Mouse (Mus musculus) v-Abl transformed pro-B cells (cell line): ENCODE data around the gene Rfpl4.

Experiments used
- in situ Hi-C, 2 experiments: fragments of 400-800 bp; cut with MboI; formaldehyde crosslinking; loops; one replicate each; pipeline ENCODE4 v1.15.1; 2025; ENCODE audit not compliant: unreplicated experiment in 2 of 2

Rfpl4 gene

DNA sequence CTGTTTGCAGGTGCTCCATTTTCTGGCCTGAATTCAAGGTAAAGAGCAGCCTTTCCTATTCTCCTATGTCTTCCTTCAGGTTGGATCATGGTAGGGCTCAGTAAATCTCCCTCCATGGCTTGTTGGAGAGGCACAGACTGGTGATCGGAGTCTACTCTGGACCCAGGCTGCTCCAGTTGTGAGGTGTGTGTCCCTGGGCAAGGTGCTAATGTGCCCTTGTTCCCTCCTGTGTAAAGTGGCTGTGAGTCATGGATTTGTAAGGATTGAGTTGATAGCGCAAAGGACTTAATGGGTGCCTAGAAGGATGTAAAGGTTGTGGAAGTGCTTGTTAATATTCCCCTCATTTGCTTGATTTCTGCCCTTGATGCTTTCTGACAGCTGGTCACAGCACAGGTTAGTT, 34.8 kb downstream of the Rfpl4 start:
- in situ Hi-C loops, result loop anchor here in 1 of 2 experiments (10.0 kb wide), 1 partner anchor 1203 kb away; the partner anchor contains the start of gene Zfp667

DNA sequence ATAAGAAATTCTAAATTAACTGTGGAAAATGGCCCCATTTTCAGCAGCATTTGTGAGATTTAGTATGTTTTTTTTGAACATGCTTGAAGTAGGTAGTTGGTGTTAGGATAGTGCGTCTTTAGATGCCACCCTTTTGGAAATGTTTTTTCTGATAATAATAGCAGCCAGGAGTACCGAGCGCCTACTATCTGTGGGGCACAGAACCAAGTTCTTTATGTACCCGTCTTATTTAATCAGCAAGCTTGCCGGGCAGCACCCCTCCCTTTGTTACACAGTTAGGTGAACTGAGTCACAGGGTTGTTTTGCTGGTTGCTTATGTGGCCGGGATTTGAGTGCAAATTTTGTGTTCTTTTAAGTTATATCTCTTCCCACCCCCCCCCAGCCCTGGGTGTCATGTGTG, 35.5 kb downstream of the Rfpl4 start:
- in situ Hi-C loops, result loop anchor here in 1 of 2 experiments (10.0 kb wide), 1 partner anchor 1204 kb away; the partner anchor contains the start of gene Zfp667

GRCm38 (mm10) chr7:5080815-5081214, 35.9 kb downstream of the Rfpl4 start:
- in situ Hi-C loops, result loop anchor here in 1 of 2 experiments (10.0 kb wide), 1 partner anchor 1204 kb away; the partner anchor contains the start of gene Zfp667

GRCm38 (mm10) chr7:5080010-5080751, 36.6 kb downstream of the Rfpl4 start, which contains the start of gene Epn1:
TSS of gene Epn1 (plus strand) at chr7:5080235.
- in situ Hi-C loops, result loop anchor here in 1 of 2 experiments (10.0 kb wide), 1 partner anchor 1205 kb away; the partner anchor contains the start of gene Zfp667

DNA sequence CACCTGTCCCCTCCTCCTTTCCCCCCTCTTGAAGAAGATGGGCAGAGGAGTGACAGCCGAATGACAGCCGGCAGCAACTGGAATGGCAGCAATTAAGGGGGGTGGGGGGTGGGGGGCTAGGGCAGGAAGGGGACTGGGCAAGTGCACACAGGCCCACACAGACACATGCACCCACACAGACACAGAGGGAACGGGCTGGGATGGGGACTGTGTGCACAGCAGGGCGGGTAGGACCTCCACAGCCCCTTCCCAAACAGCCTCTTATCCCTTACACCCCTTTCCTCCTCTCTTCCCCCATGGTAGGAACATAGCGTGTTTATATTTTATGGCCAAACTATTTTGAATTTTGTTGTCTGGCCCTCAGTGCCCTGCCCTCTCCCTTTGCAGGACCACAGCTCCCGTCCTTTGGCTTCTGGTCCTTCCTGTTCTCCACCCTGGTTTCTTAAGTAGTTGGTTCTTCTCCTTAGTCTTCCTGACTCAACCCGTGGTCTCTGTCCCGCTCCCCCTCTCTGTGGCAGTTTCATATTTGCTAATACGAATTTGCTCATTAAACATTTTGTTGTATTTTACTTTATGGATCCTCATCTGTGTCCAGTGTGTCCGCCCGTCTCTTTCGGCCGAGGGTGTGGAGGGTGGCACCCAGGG, 37.3 kb downstream of the Rfpl4 start:
- in situ Hi-C loops, result loop anchor here in 1 of 2 experiments (10.0 kb wide), 1 partner anchor 1205 kb away; the partner anchor contains the start of gene Zfp667

GRCm38 (mm10) chr7:5076931-5077330, 39.8 kb downstream of the Rfpl4 start:
- in situ Hi-C loops, result no loop called here

- in situ Hi-C loops, result loop anchor here in 1 of 2 experiments (25.0 kb wide), 1 partner anchor 413 kb away; the partner anchor contains the start of gene Ppp6r1
Measured at GRCm38 (mm10) chr7:5074984-5075383, 41.8 kb downstream of the Rfpl4 start.

DNA sequence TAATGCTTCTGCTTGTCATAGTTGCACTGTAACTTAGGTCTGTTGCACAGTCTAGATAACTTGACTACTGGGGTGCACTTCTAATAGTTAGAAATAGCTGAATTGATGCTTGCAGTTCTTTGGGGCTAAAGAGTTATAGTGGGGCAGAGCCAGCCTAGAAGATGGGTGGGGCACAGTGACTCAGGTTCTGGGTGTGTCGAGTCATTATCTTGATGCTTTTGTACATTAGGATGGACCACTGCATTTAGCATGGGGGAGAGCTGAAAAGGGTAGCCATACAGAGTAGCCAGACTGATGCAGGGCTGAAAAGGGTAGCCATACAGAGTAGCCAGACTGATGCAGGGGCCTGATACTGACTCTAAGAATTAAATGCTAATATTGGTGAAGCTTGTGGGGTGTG, 43.2 kb downstream of the Rfpl4 start:
- in situ Hi-C loops, result loop anchor here in 1 of 2 experiments (25.0 kb wide), 1 partner anchor 411 kb away; the partner anchor contains the start of gene Ppp6r1

GRCm38 (mm10) chr7:5064886-5065285, 51.9 kb downstream of the Rfpl4 start:
- in situ Hi-C loops, result loop anchor here (10.0 to 25.0 kb wide), 2 partner anchors 403 to 1090 kb away; partner anchors contain the start of genes Ppp6r1 (in 1 of the 2) and Zfp787 (in 1 of the 2)

- in situ Hi-C loops, result loop anchor here (10.0 to 25.0 kb wide), 2 partner anchors 400 to 1092 kb away; partner anchors contain the start of genes Ppp6r1 (in 1 of the 2) and Zfp787 (in 1 of the 2)
Measured at GRCm38 (mm10) chr7:5062360-5063001, 54.3 kb downstream of the Rfpl4 start.

- in situ Hi-C loops, result loop anchor here (10.0 to 25.0 kb wide), 2 partner anchors 400 to 1093 kb away; partner anchors contain the start of genes Ppp6r1 (in 1 of the 2) and Zfp787 (in 1 of the 2)
Measured at GRCm38 (mm10) chr7:5061774-5062359, 54.9 kb downstream of the Rfpl4 start, which contains the start of gene U2af2. TSS of gene U2af2 (plus strand) at chr7:5062143.

DNA sequence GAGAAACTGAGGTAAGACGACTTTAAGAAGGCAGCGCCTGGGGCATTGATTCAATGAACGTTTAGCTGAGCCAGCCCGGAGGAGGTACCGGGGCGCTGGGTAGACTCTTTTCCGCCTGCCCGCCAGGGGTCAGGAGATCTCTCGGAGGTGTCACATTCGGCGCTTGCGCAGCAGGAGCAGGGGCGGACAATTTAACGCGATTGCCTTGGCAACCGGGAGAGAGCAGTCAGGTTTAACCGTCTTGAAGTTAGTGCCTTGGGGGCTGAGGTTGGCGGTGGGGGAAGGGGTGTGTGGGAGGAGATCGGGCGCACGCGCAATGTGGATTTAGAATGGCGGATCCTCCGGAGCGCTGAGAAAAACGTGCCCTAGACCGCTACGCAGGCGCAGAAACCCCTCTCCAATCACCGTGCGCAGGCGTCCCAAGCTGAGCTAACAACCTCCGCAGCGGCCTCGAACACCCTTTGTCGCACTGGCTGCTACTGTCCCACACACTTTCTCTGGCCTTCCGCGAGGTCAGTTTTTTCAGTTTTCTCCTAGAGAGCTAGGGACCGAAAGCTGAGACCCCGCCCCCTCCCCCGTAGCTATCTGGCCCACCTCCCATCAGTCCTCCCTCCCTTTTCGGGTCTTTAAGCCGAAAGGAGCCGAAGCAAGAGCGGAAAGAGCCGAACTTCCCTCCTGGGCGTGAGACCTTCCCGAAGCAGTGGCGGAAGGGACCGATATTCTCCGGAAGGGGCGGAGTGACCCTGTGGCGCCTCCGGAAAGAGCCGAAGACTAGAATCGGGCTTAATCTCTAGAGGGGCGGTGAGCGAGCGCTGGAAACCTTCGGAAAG, 55.6 kb downstream of the Rfpl4 start:
- in situ Hi-C loops, result loop anchor here (10.0 to 25.0 kb wide), 2 partner anchors 399 to 1094 kb away; partner anchors contain the start of genes Ppp6r1 (in 1 of the 2) and Zfp787 (in 1 of the 2)

GRCm38 (mm10) chr7:5060239-5060731, 56.5 kb downstream of the Rfpl4 start:
- in situ Hi-C loops, result loop anchor here (10.0 to 25.0 kb wide), 2 partner anchors 398 to 1095 kb away; partner anchors contain the start of genes Ppp6r1 (in 1 of the 2) and Zfp787 (in 1 of the 2)
